Mouse (Mus musculus): ENCODE results near the gene Lxn. TPM values are rescaled to one million over a fixed set of nuclear protein-coding genes. Genes with fewer than 3 reads are reported as not detected.

The Lxn gene
- 57.8 and 62.9 TPM in 2 replicates for polyA plus RNA-seq (2016; fragmentation: Nextera tagmentation; extraction: Ambion mirVana)

GRCm38 (mm10) chr3:67463450-67464372 is at the start of gene Lxn:
Lxn (minus strand) TSS chr3:67463926.
- H3K36me3 ChIP-seq (replicated peaks), result peaks cover 53% of the 10 kb centered on the region
- 1% methylated on average over 43 of the region's 43 CpGs for WGBS

GRCm38 (mm10) chr3:67512807-67513206 is 49.1 kb upstream of the Lxn start:
- 4% methylated on average over 5 of the region's 5 CpGs for WGBS
- H3K36me3 ChIP-seq (replicated peaks), result no peaks in the 10 kb centered on the region
- no peaks in the 10 kb centered on the region for H3K9me3 ChIP-seq
- no peak overlapping the region for H3K27ac ChIP-seq (replicated peaks)
- peaks cover 43% of the 10 kb centered on the region for H3K27me3 ChIP-seq (replicated peaks; ENCODE audit: low read depth, poor library complexity, severe bottlenecking)
- no peak overlapping the region for H3K4me3 ChIP-seq
- H3K4me1 ChIP-seq, result peaks cover 11% of the 10 kb centered on the region
- DNase-seq (ENCODE audit: low spot score), result peak; percentile 74

More at GRCm38 (mm10) chr3:67463450-67464372, at the start of gene Lxn:
- no peaks in the 10 kb centered on the region for H3K9me3 ChIP-seq
- peak within 1 kb of the TSS; percentile 77 for H3K4me3 ChIP-seq
- peak; percentile 81 for DNase-seq (ENCODE audit: low spot score)
- H3K4me1 ChIP-seq, result peaks cover 13% of the 10 kb centered on the region
- peak within 1 kb of the TSS; percentile 84 for H3K27ac ChIP-seq (replicated peaks)
- no peaks in the 10 kb centered on the region for H3K27me3 ChIP-seq (replicated peaks; ENCODE audit: low read depth, poor library complexity, severe bottlenecking)

DNA sequence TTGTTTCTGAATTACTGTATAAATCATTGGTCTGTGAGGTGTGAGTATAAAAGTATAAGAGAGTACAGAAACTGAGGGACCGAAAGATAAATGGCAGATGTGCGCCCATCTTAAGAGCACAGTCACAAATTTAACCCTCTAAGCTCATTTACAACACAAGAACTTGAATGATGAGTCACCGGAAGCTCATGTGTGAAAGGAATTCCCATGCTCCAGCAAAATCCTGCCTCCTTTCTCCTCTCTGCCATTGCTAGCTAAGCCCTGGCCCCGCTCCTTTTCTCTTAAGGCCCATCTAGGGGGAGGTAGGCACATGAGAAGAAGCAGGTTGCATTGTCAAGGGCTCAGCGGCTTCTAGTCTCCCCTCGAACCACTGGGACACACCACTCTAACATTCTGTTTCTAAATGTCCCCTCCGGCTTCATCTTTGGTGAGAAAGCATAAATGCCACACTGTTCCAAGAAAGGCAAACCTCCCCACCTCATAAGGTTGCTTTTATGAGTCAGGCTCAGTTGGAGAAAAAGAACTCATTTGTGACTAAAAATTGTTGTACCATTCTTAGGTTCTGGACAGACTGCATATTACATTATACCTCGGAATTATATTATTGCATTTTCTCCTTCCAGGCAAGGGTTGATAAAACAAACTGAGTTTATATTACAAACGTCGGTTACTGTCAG is 44.6 kb upstream of the Lxn start:
- Histone ChIP-seq H3K9me3 (no peaks in the 10 kb centered on the region), H3K27me3 (replicated peaks; ENCODE audit: low read depth, poor library complexity, severe bottlenecking) (peaks cover 5% of the 10 kb centered on the region), H3K36me3 (replicated peaks) (no peaks in the 10 kb centered on the region), H3K27ac (replicated peaks) (no peak overlapping the region), H3K4me3 (no peak overlapping the region), H3K4me1 (peaks cover 8% of the 10 kb centered on the region)
- DNase-seq (ENCODE audit: low spot score), result no peak
- WGBS, result 86% methylated on average over 10 of the region's 10 CpGs

DNA sequence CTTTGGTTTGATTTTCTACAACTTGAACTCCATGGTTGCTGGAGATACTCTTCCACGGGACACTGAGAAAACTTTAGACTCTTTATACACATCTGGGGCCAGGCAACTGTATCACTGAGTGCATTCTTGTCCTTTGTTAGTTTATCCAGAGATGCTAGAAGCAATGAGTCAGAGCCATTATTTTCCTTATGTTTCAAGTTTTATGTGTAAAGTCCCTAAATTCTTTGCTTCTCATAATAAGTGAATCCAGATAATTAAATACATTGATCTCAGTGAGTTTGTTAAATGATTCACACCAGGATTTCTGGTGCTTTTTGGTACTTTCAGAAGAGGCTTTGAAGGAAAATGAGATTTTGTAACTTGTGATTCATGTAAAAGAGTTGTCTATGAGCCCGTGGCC is 41.6 kb upstream of the Lxn start:
- Histone ChIP-seq H3K27me3 (replicated peaks; ENCODE audit: low read depth, poor library complexity, severe bottlenecking) (no peaks in the 10 kb centered on the region), H3K36me3 (replicated peaks) (no peaks in the 10 kb centered on the region), H3K9me3 (no peaks in the 10 kb centered on the region), H3K27ac (replicated peaks) (no peak overlapping the region), H3K4me1 (peaks cover 10% of the 10 kb centered on the region), H3K4me3 (no peak overlapping the region)
- 88% methylated on average over 2 of the region's 2 CpGs for WGBS
- no peak for DNase-seq (ENCODE audit: low spot score)

- H3K4me3 ChIP-seq, result no peak overlapping the region
- 0 out of 2 replicates have a peak, but pooled peaks cover 3% of the 10 kb centered on the region for H3K9me3 ChIP-seq
- peaks cover 10% of the 10 kb centered on the region for H3K4me1 ChIP-seq
- no peaks in the 10 kb centered on the region for H3K36me3 ChIP-seq (replicated peaks)
- DNase-seq (ENCODE audit: low spot score), result peak; percentile 14
- WGBS, result 4% methylated on average over 3 of the region's 3 CpGs
- no peak overlapping the region for H3K27ac ChIP-seq (replicated peaks)
- H3K27me3 ChIP-seq (replicated peaks; ENCODE audit: low read depth, poor library complexity, severe bottlenecking), result no peaks in the 10 kb centered on the region
Observed at GRCm38 (mm10) chr3:67503878-67504277, 40.2 kb upstream of the Lxn start.

- Histone ChIP-seq H3K4me1 (peaks cover 10% of the 10 kb centered on the region), H3K9me3 (0 out of 2 replicates have a peak, but pooled peaks cover 6% of the 10 kb centered on the region), H3K4me3 (no peak overlapping the region), H3K36me3 (replicated peaks) (no peaks in the 10 kb centered on the region), H3K27ac (replicated peaks) (no peak overlapping the region), H3K27me3 (replicated peaks; ENCODE audit: low read depth, poor library complexity, severe bottlenecking) (no peaks in the 10 kb centered on the region)
- no peak for DNase-seq (ENCODE audit: low spot score)
- WGBS, result 89% methylated on average over 4 of the region's 4 CpGs
Observed at GRCm38 (mm10) chr3:67499406-67499791, 35.7 kb upstream of the Lxn start.

DNA sequence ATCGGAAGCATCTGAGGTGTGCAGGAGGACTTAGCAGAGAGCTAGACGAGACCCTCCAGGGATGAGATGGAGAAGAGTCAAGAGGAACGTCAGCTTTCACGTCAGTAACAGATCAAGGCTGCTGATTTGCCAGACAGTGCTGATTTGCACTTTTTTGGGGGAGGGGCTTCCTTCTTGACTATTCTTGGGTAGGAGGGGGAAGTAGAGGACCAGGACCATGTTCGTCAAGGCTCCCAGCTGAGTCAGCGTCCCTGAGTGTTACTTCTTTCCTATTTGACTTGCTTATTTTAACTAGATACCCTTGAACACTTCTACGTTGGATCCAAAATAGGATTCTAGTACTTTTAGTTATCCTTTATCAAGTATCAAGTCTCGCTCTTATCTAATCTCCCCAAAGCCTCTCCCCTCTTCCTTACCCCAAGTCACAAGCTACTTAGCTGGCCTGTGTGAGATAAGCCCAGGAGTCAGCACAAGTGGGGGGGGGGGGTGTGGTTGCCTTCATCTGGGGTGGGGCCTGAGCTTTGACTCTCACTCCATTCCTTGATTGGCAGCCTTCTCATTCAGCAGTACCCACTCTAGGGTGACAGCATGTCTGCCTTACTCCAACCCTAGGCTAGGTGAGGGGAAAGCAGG is 35.2 kb upstream of the Lxn start:
- no peaks in the 10 kb centered on the region for H3K27me3 ChIP-seq (replicated peaks; ENCODE audit: low read depth, poor library complexity, severe bottlenecking)
- no peak for DNase-seq (ENCODE audit: low spot score)
- WGBS, result 93% methylated on average over 8 of the region's 8 CpGs
- no peak overlapping the region for H3K4me3 ChIP-seq
- H3K9me3 ChIP-seq, result 0 out of 2 replicates have a peak, but pooled peaks cover 6% of the 10 kb centered on the region
- H3K27ac ChIP-seq (replicated peaks), result no peak overlapping the region
- no peaks in the 10 kb centered on the region for H3K36me3 ChIP-seq (replicated peaks)
- H3K4me1 ChIP-seq, result peaks cover 7% of the 10 kb centered on the region

- no peaks in the 10 kb centered on the region for H3K36me3 ChIP-seq (replicated peaks)
- H3K4me3 ChIP-seq, result no peak overlapping the region
- H3K27me3 ChIP-seq (replicated peaks; ENCODE audit: low read depth, poor library complexity, severe bottlenecking), result no peaks in the 10 kb centered on the region
- WGBS, result 84% methylated on average over 2 of the region's 2 CpGs
- no peak for DNase-seq (ENCODE audit: low spot score)
- H3K9me3 ChIP-seq, result 0 out of 2 replicates have a peak, but pooled peaks cover 6% of the 10 kb centered on the region
- no peak overlapping the region for H3K27ac ChIP-seq (replicated peaks)
- peaks cover 7% of the 10 kb centered on the region for H3K4me1 ChIP-seq
Observed at GRCm38 (mm10) chr3:67497998-67498397, 34.3 kb upstream of the Lxn start.

DNA sequence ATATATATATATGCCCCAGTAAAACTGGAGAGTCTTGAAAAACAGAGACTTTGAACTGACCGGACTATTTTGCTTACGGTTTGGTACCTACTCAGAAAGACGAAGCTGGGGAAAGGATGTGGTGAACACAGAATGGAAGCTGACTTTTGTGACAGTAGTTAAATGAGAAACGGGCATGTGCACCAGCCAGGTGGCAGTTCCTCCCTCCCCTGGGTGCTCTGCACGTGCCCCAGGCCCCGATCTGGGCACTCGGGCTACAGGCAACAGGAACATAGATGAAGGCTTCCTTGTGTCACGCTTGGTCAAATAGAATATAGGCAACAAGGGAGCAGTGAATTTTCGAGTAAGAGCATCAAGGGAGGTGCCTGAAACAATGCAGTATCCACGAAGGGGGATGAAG is 32.6 kb upstream of the Lxn start:
- DNase-seq (ENCODE audit: low spot score), result no peak
- Histone ChIP-seq H3K9me3 (0 out of 2 replicates have a peak, but pooled peaks cover 6% of the 10 kb centered on the region), H3K4me1 (peaks cover 9% of the 10 kb centered on the region), H3K4me3 (no peak overlapping the region), H3K36me3 (replicated peaks) (no peaks in the 10 kb centered on the region), H3K27ac (replicated peaks) (no peak overlapping the region), H3K27me3 (replicated peaks; ENCODE audit: low read depth, poor library complexity, severe bottlenecking) (no peaks in the 10 kb centered on the region)
- WGBS, result 86% methylated on average over 10 of the region's 10 CpGs

GRCm38 (mm10) chr3:67493132-67493531 is 29.4 kb upstream of the Lxn start:
- no peaks in the 10 kb centered on the region for H3K9me3 ChIP-seq
- DNase-seq (ENCODE audit: low spot score), result no peak
- H3K36me3 ChIP-seq (replicated peaks), result no peaks in the 10 kb centered on the region
- WGBS, result 83% methylated on average over 8 of the region's 8 CpGs
- peaks cover 9% of the 10 kb centered on the region for H3K4me1 ChIP-seq
- H3K27me3 ChIP-seq (replicated peaks; ENCODE audit: low read depth, poor library complexity, severe bottlenecking), result no peaks in the 10 kb centered on the region
- no peak overlapping the region for H3K27ac ChIP-seq (replicated peaks)
- H3K4me3 ChIP-seq, result no peak overlapping the region

- peaks cover 9% of the 10 kb centered on the region for H3K4me1 ChIP-seq
- WGBS, result 82% methylated on average over 8 of the region's 8 CpGs
- H3K36me3 ChIP-seq (replicated peaks), result no peaks in the 10 kb centered on the region
- H3K4me3 ChIP-seq, result no peak overlapping the region
- no peaks in the 10 kb centered on the region for H3K9me3 ChIP-seq
- H3K27ac ChIP-seq (replicated peaks), result no peak overlapping the region
- no peaks in the 10 kb centered on the region for H3K27me3 ChIP-seq (replicated peaks; ENCODE audit: low read depth, poor library complexity, severe bottlenecking)
- DNase-seq (ENCODE audit: low spot score), result no peak
Observed at GRCm38 (mm10) chr3:67492086-67492869, 28.6 kb upstream of the Lxn start.

DNA sequence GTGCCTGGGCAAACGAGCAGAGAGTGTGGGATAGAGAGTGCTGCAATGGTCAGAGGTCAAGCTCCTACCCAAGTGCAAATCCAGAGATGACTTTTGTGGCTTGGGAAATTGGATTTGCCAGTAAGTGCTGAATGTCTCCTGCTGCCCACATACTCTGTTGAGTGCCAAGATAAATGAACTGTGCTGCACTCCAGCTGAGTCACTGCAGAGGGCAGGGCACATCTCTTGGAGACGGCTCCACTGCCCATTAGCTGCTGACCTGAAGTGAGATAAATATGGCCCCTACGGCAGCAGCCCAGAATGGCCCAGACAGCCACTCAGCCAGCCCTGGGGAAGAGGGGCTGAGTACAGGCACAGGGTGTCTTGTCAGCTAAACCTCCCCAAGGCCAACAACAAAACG is 26.4 kb upstream of the Lxn start:
- 62% methylated on average over 4 of the region's 4 CpGs for WGBS

More for the DNA sequence above, 26.4 kb upstream of the Lxn start:
- no peak for DNase-seq (ENCODE audit: low spot score)
- H3K4me1 ChIP-seq, result peaks cover 9% of the 10 kb centered on the region
- no peak overlapping the region for H3K4me3 ChIP-seq
- no peaks in the 10 kb centered on the region for H3K27me3 ChIP-seq (replicated peaks; ENCODE audit: low read depth, poor library complexity, severe bottlenecking)
- H3K27ac ChIP-seq (replicated peaks), result no peak overlapping the region
- H3K36me3 ChIP-seq (replicated peaks), result no peaks in the 10 kb centered on the region
- no peaks in the 10 kb centered on the region for H3K9me3 ChIP-seq

All from embryonic facial prominence, embryonic 10.5 days (tissue).